Mouse (Mus musculus) kidney, adult 2 months (tissue): ENCODE results near the gene Nomo1. TPM values are rescaled to one million over a fixed set of nuclear protein-coding genes. Genes with fewer than 3 reads are reported as not detected.

Experiments used
- DNase-seq: peaks from one replicate; pipeline ENCODE4 v3.0.0; 2021
- H3K27ac ChIP-seq: fragments of 200-500 bp; 2 replicates; pipeline ENCODE4 v1.5.1; 2012; ENCODE audit warnings: low read depth, low read length, control low read depth, inconsistent platforms; ENCODE audit not compliant: insufficient read depth
- H3K27me3 ChIP-seq: fragments of 200-500 bp; replicated peaks from 2 replicates; pipeline ENCODE4 v1.6.1; 2012; ENCODE audit warnings: mild to moderate bottlenecking, moderate library complexity, low read length, inconsistent platforms; ENCODE audit not compliant: control insufficient read depth, insufficient read depth
- H3K36me3 ChIP-seq: fragments of 200-500 bp; 2 replicates; pipeline ENCODE4 v1.6.1; 2012; ENCODE audit warnings: mild to moderate bottlenecking, moderate library complexity, low read length, inconsistent platforms; ENCODE audit not compliant: control insufficient read depth, insufficient read depth
- H3K4me1 ChIP-seq: fragments of 200-500 bp; 2 replicates; pipeline ENCODE4 v1.6.1; 2011; ENCODE audit warnings: low read length; ENCODE audit not compliant: control insufficient read depth, insufficient read depth
- H3K4me3 ChIP-seq: fragments of 200-500 bp; 2 replicates; pipeline ENCODE4 v1.5.1; 2011; ENCODE audit warnings: mild to moderate bottlenecking, low read depth, low read length, control low read depth; ENCODE audit not compliant: insufficient read depth
- CTCF ChIP-seq: fragments of 200-500 bp; conservative IDR thresholded peaks from 2 replicates; pipeline ENCODE4 v1.5.1; 2011; ENCODE audit warnings: low read depth, mild to moderate bottlenecking, control low read depth, low read length, moderate library complexity, mixed read lengths; ENCODE audit not compliant: insufficient read depth, insufficient read length
- POLR2A ChIP-seq: fragments of 200-500 bp; IDR thresholded peaks from one replicate; pipeline ENCODE4 v1.6.1; 2011; ENCODE audit warnings: low read depth, low read length, control low read depth
- WGBS: fragments of 180-500 bp; shearing (Covaris S2); methylation state at CpG from one replicate; pipeline ENCODE4 v1.1.7; 2018; 5-methylcytosine and 5-hydroxymethylcytosine counted together
- polyA plus RNA-seq: library from polyadenylated mRNA; depleted of rRNA; stranded (reverse); fragments of >200 nt; gene quantifications from 2 replicates; pipeline ENCODE4 v1.2.3, GENCODE M21; 2012

The Nomo1 gene
- polyA plus RNA-seq, 1 experiment, result 36.4 TPM

DNA sequence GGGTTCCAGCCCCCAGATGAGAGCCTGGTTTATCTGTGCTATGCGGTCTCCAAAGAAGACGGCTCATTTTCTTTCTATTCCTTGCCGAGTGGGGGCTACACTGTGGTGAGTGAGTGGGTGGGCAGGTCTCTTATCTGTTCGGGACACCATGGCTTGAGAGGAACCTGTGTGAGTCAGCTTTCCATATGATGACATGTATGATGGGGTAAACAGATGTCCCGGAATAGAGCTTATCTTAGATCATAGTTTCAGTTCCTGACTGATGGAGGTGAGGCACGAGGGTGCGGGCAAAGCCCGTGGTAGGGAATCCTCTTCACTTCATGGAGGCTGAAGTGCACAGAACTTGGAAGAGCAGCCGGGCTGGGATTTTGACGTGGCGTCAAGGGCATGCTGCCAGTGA, 12.4 kb downstream of the Nomo1 start:
- TF ChIP-seq CTCF (no peak), POLR2A (no peak)
- no peaks in the 10 kb centered on the region; the same call in 1 of the 2 replicates for H3K36me3 ChIP-seq
- H3K4me3 ChIP-seq, result no peak overlapping the region
- no peak overlapping the region for H3K27ac ChIP-seq
- H3K4me1 ChIP-seq, result no peaks in the 10 kb centered on the region
- DNase-seq, result no peak
- H3K27me3 ChIP-seq, result no peaks in the 10 kb centered on the region
- 92% methylated on average over 11 of the region's 11 CpGs for WGBS

DNA sequence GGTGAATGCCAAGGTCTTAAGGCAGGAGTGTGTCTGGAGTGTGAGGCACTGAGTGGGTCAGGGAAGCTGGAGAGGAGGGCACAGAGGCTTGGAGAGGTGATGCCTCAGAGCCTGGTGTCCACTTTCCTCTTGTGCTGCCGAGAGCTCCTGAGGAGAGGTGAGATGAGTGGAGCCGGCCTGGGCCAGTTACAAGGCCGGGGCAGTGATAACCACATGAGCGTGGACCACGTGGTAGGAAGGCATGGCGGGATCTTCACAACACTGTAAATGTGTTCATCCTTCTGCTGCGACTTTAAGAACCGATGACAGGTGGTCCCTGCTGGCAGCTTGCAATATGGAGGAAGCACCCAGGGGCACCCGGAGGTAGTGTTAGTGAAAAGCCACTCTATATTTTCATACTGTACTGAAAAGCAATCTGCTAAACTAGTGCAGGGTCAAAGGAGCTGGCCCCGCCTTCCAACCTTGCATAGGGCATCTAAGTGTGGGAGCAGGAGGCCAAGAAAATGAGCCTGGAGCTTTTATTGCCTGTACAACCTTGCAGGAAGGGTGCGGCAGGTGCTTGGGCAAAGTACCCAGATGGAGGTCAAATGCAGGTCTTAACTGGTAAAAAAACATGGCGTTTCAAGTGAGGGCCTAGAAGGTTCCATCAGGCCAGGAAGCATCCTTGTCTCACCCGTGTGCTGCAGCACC, 14.5 kb downstream of the Nomo1 start:
- TF ChIP-seq CTCF (no peak), POLR2A (no peak)
- no peaks in the 10 kb centered on the region for H3K27me3 ChIP-seq
- DNase-seq, result no peak
- H3K27ac ChIP-seq, result no peak overlapping the region
- H3K4me3 ChIP-seq, result no peak overlapping the region
- no peaks in the 10 kb centered on the region for H3K4me1 ChIP-seq
- no peaks in the 10 kb centered on the region for H3K36me3 ChIP-seq
- WGBS, result 89% methylated on average over 13 of the region's 13 CpGs

DNA sequence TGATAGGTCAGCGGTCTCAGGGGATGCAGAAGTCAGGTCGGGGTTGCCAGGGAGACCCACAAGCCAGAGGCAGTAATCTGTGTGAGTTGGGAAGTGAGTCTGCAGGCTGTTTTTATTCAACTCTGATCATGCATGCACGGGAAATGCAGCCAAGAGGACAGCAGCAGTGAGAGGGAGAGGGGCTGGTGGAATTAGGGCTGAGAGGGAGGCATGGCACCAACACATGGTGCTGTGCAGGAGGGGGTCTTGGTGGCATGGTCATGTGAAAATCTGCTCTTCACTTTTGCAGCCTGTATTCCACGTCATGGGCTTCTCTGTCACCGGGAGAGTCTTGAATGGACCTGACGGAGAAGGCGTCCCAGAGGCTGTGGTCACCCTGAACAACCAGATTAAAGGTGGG, 16.5 kb downstream of the Nomo1 start:
- TF ChIP-seq CTCF, result no peak
- no peak for TF ChIP-seq POLR2A
- Histone ChIP-seq H3K4me1 (no peaks in the 10 kb centered on the region), H3K27me3 (no peaks in the 10 kb centered on the region), H3K4me3 (no peak overlapping the region), H3K36me3 (no peaks in the 10 kb centered on the region), H3K27ac (no peak overlapping the region)
- WGBS, result 92% methylated on average over 7 of the region's 7 CpGs
- no peak for DNase-seq

- Histone ChIP-seq H3K36me3 (no peaks in the 10 kb centered on the region), H3K27ac (no peak overlapping the region), H3K4me3 (no peak overlapping the region), H3K27me3 (no peaks in the 10 kb centered on the region), H3K4me1 (no peaks in the 10 kb centered on the region)
- peak; percentile 16 for DNase-seq
- 87% methylated on average over 4 of the region's 4 CpGs for WGBS
- TF ChIP-seq POLR2A (no peak), CTCF (peak; percentile 33; the same call in 1 of the 2 replicates)
Measured at GRCm38 (mm10) chr7:46052161-46052821, 18.8 kb downstream of the Nomo1 start.

GRCm38 (mm10) chr7:46053566-46053965, 20.1 kb downstream of the Nomo1 start:
- TF ChIP-seq POLR2A (no peak), CTCF (no peak)
- no peak for DNase-seq
- H3K4me1 ChIP-seq, result no peaks in the 10 kb centered on the region
- no peak overlapping the region for H3K27ac ChIP-seq
- no peaks in the 10 kb centered on the region for H3K36me3 ChIP-seq
- no peaks in the 10 kb centered on the region for H3K27me3 ChIP-seq
- H3K4me3 ChIP-seq, result no peak overlapping the region
- WGBS, result 73% methylated on average over 3 of the region's 3 CpGs

DNA sequence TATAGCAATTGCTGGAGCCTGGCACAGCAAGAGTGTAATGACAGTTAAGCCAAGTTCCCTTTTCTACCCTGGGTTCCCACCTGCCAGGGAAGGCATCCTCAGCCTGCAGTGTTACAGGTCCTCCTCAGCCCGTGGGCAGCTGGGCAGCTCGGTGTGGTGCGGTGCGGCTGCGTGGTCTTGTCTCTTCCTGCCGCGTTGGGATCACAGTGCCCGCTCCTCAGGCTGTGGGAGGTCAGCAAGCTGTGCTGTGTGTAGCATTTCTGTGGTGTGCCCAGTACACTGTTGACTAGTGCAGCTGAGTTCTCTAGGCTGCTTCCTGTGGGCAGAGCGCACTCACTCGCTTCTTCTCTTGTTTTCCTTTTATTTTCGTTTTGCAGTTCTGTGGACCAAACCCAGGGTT, 25.4 kb downstream of the Nomo1 start:
- TF ChIP-seq CTCF, result no peak
- TF ChIP-seq POLR2A, result no peak
- Histone ChIP-seq H3K4me1 (no peaks in the 10 kb centered on the region), H3K4me3 (no peak overlapping the region; the same call in 1 of the 2 replicates), H3K27ac (no peak overlapping the region), H3K36me3 (peaks cover 1% of the 10 kb centered on the region; the same call in 1 of the 2 replicates), H3K27me3 (no peaks in the 10 kb centered on the region)
- DNase-seq, result no peak
- WGBS, result 90% methylated on average over 11 of the region's 11 CpGs

GRCm38 (mm10) chr7:46060688-46061087, 27.2 kb downstream of the Nomo1 start:
- TF ChIP-seq POLR2A (no peak), CTCF (no peak)
- no peak overlapping the region for H3K4me3 ChIP-seq
- no peak overlapping the region for H3K27ac ChIP-seq
- 92% methylated on average over 8 of the region's 8 CpGs for WGBS
- H3K27me3 ChIP-seq, result no peaks in the 10 kb centered on the region
- no peaks in the 10 kb centered on the region for H3K4me1 ChIP-seq
- no peak for DNase-seq
- peaks cover 1% of the 10 kb centered on the region; the same call in 1 of the 2 replicates for H3K36me3 ChIP-seq
